Mouse (Mus musculus) neutrophil, adult 5-6 weeks (primary cell): Measurements from ENCODE around the gene Mycbp2. TPM values are rescaled to one million over a fixed set of nuclear protein-coding genes. Genes with fewer than 3 reads are reported as not detected.

Source experiments
- ATAC-seq: fragments of 151-379, 151-347 bp; 2 replicates; pipeline ENCODE4 v1.8.0; 2017; ENCODE audit warnings: mild to moderate bottlenecking, moderate TSS enrichment; ENCODE audit not compliant: insufficient number of reproducible peaks, poor library complexity, low FRiP score, severe bottlenecking; ENCODE audit errors: extremely low read depth
- total RNA-seq: library from RNA; stranded (forward); fragments of 200-1000 nt; gene quantifications from 2 replicates; pipeline ENCODE4 v1.2.3, GENCODE M21; 2017

Mycbp2 gene
- 161 and 166 TPM in 2 replicates for total RNA-seq

DNA sequence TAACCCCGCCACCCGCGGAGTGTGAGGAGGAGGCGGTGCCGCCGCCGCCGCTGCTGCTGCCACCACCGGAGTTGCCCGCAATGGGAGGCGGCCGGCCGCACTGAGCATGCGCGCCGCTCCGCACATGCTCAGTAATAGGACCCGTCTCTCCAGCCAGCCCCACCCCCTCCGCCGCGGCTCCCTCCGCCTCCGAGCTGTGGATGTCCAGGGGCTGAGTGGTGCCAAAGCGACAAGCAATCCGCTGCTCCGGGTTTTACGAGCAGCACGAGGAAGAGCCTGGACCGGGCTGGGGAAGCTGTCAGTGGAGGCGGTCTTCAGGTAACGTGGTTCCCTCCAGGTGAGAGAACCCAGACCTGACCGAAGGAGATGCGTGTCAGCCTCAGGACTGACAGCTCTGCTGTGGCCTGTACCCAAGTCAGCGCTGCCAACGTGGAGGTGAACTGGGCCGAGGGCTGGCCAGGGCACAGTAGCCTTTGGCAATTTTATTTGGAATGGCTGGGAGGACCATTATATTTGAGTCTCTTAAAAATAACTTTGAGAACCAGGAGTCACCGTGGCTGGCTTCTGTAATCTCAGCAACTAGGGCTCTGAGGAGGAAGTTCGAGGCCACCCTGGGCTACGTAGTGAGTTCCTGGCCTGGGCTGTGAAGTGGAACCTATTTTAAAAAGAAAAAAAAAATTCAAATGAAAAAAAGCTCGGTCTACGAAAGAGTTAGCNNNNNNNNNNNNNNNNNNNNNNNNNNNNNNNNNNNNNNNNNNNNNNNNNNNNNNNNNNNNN is at the start of gene Mycbp2:
Gene Mycbp2 (minus strand): TSS at position 86 of the 777 bp plus-strand sequence.
- ATAC-seq = peak; percentile 72

DNA sequence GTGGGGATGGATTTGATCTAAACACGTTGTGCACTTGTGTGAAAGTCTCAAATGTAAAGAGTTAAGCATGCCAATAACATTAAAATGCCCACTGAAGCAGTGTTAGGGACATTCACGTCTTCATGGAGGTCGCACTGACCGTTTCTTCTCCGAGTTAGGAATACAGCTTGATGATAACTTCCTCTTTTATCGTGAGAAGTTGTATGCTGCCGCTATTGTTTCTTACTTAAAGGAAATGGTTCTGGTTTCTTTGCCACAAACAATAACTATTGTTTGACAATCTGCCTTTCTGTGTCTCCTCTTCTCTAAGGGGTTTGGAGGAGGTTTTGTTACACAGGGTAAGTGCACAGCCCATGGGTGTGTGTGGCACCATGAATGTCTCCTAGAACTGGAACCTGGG is 45.8 kb upstream of the Mycbp2 start:
- ATAC-seq = no peak

DNA sequence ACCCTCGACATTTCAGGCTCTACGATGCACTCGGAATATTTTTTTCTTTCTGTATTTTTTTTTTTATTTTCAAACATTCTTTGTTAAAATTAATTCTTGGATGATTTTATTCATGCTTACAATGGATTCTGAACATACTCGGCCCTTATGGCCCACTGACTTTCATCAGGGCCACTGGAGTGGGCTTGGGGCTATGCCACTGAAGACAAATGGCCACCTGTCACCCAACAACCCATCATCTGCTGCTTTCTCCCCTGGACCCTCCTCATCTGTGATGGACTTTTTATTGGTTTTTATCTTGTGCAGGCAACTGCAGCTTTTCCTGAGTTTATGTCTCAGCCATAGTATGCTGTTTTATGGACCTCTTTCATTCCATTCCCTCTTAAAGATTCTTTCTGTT is 40.8 kb upstream of the Mycbp2 start:
- no peak for ATAC-seq

DNA sequence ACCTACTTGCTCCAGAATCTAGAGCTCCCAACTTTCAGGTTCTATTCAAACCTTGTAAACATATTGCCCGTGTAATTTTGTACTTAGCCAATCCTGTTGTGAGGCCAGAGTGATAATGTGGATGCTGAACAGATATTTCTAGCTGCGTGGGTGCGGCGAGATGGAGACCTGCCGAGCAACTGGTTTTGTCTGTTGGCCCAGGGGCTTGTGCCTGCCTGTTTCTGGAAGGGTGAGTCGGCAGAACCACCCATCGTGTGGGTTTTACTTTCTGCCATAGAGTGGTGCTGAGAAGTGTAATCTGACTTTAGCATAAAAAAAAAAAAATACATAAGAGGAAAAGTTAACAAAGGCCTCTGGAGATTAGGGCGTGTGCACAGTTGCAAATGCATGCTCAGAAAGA is 40.3 kb upstream of the Mycbp2 start:
- ATAC-seq = no peak

DNA sequence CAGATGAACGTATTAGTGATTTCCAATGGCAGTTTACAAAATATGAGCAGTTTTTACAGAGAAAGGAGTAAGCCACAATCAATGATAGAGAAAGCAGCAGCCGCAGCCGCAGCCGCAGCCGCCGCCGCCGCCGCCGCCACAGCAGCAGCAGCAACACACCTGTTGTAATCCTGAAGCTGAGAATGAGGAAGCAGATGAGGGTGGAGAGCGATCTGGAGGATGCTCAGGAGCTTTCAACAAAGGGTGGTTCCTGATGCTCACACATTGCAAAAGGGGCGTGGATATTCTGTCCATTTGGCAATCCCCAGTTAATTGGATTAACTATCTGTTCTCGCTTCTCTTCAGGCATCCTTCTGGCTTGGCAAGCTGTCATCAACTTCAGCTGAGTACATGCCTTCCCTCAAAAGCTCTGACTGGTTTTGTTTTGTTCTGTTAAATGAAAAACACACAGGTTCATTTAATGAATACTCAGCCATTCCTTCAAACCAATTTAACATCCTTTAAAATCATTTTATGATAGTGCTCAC is 38.5 kb upstream of the Mycbp2 start:
- ATAC-seq = 0 out of 2 replicates have a peak, but pooled peaks have one; percentile 39

DNA sequence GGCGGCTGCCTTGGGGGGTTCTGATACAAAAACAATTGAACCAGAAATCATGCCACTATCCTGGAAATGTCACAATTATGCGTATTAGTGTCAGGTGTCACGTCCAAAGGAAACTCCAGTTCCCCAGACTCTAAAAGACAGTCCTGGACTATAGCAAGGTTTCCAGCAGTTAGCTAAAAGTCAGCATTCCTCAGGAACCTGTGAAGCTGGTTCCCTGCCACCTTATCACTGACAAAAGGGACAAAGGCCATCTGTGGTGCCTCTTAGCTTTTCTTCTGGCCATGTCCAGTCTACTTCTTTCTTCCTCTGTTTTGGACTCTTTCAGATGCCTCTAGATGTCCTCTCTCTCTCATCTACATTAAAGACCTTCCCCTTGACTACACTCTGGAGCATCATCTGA is 32.1 kb upstream of the Mycbp2 start:
- ATAC-seq = no peak

DNA sequence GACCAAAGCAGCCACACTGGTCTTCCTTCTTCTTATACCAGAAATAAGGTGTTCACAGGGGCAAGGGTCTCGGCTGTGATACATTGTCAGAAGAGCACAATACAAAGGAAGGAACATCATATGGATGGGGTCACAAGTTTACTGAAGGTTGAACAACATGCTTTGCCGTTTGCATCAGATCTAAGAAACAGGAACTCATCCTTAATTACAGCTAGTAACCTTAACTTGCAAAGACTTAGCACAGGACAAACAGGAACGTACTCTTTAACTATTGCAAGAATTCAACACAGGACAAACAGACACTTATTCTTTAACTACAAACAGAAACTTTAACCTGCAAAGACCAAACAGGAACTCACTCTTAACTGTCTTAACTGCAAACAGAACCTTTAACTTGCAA is 30.2 kb upstream of the Mycbp2 start:
- peak; percentile 23; the same call in 1 of the 2 replicates for ATAC-seq

DNA sequence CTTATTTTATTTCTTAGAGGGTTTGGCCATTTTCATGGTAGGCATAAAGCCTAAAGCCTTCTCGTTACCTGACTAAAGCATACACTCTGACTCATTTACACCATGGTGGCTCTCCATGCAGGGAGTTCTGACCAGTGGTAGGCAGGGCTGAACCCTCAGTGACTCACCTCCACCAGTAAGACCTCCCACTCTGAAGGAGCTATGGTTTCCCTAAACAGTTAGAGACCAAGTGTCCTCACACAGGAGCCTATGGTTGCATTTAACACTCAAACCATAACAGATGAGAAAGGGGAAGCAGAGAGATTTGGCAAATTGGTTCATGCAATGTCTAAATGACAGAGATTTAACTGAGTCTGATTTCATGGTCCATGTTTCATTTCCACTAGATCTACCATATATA is 28.9 kb upstream of the Mycbp2 start:
- peak; percentile 36; the same call in 1 of the 2 replicates for ATAC-seq

DNA sequence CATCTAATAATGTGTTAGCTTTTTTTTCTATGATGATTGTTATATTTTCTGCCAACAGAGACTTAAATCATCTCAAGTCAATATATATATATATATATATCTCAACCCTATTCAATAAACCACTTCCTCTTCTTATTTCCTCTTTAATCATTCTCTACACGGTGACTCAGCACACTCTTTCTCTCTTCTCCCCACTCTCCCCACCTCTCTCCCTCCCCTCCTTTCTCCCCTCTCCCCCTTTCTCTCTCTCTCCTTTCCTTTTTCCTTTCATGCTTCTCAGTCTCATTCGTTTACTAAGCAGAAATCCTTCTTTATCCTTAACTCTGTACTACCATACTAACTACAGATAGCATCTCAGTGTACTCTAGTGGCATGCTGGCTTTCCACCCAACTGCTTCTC is 16.6 kb upstream of the Mycbp2 start:
- ATAC-seq = peak; percentile 78; the same call in 1 of the 2 replicates

DNA sequence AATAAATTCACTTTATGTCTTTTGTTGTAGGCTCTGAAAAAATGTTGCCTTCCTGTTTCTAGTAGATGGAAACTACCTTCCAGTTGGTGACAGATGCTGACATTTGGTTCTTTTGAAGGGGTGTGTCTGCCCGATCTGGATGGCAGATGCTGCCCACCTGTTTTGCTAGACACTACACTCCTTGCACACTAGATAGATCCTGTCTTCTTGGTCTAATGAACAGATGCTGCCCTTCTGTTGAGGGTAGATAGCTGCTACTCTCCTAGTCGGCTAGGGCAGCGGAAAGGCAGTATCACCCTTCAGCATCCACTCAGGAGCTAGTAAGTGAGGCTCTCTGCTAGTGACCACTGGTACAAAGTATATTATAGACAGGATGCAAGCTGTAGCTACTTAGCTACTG is 9.5 kb upstream of the Mycbp2 start:
- no peak for ATAC-seq

DNA sequence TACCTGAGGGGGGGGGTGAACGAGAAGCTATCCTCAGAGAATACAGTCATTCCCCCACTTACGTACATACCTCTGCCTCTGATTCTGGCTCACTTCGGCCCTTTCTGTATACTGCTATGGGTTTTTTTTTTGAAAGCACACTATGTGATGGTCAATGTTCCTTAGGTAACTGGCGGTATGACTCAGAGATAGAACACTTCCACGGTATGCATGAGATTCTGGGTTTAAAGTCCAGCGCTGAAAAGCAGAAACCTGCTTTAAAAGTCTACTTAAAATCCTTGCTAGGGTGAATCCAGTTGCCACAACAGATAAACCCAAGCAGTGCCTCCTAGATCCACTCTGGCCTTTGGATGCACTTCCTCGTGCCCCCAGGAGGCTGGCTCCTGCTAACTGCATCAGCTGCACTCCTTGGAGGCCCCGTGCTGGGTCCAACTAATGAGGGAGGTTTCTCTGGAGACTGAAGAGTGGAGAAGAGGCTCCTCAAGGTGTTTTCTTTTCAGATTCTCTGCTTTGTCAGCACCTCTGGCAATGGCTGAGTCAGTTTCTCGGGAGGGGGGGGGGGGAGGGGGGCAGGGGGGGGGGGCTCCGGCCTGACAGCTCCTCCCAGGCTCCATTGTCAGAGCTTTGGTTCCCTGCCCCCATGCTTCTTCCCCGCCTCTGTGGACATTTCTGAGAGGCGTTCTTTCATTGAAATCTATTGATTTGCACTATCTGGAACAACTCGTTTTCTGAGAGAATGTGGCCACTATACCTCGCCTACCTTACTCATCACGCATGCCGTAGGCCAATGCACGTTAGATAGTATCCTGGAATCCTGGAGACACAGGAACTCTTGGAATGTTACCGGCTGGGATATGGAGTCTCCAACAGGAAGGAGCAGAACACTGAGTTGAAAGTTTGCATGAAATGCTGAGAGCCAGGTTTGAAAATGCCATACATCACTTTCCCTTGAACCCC is 8.1 kb upstream of the Mycbp2 start:
- no peak for ATAC-seq

DNA sequence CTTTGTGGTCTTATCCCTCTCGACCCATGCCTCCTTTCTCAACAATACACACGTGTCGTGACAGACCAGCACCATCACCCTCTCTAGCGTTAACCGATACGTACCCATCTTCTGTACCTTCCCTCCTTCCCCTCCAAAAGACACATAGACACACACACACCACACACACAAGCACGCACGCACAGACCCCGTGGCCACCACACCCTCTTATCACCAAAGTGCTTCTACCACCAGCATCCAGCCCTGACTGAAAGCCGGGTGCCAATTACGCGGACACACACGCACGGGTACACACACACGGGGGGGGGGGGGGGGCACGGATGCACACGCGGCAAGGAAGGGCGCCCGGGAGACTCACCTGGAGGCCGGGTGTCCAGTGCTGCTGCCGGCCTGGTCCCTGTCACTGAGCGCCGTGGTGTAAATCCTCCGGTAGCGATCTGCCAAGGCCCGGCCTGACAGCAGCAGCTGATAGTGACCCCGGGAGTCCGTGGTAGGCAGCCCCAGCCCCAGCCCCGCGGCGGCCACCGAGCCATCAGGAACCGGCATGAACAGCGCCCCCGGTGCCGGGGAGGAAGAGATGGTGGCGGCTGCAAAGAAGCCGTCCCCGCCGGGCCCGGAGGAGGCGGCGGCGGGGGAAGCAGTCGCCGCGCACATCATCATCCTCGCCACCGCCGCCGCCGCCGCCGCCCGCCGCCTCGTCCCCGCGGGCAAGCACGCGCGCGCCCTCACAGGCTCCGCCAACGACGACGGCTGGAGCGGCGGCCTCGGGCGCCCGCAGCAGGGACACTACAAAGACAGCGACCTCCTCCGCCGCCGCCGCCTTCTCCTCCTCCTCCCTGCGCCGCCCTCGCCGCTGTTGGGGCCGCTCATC is 521 bp downstream of the Mycbp2 start:
- peak; percentile 18; the same call in 1 of the 2 replicates for ATAC-seq

DNA sequence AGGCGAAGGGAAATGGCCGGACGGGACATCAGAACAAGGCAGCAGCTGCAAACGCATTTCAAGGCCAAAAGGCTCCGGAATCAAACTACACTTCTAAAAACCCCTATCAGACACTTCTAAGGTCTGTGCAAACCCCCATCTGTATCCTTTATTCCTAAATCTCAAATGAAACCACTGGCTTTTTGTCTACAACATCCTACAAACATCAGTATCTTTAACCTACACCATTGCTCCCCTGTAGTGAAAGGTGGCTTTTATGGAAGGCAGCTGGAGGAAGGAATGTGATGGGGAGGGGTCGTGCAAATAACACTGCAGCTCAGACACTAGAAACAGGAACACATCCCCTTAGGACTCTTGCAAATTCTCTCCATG is 1.1 kb downstream of the Mycbp2 start:
- ATAC-seq = no peak

DNA sequence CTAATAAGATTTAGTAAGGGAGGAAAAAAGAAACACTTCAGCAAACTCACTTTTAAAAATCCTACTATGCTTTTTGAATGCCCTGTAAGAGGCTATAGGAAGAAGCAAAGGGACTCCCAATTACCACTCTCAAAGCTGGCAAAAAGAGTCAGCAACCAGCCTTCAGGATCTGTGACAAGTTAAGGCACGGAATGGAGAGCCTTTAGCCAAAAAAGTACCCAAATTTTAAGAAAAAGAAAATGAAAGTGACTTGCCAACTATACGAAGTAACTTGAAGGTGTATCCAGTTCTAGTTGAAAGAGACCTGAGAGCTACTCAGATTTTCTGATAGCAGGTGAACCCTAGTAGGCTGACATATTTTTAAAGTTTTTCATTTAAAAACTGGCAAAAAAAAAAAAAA is 1.6 kb downstream of the Mycbp2 start:
- ATAC-seq = no peak

DNA sequence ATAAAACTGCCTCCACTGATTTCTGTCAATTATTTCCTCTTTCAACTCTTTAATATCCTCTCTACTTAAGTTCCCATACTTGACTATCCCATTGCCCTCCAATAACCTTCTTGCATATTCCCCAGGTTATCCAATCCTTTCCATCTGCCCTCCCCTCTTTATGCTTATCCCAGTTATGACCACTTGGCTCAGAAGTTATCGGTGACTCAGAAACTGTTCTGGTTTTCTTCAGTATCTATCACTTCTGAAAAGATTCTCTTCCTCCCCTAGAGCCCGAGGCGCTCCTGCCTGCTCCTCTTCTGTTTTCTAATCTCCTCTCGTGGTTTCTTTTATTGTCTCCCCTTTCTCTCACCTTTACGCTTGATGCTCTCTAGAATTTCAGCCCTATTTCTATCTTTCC is 2.8 kb downstream of the Mycbp2 start:
- ATAC-seq = no peak

DNA sequence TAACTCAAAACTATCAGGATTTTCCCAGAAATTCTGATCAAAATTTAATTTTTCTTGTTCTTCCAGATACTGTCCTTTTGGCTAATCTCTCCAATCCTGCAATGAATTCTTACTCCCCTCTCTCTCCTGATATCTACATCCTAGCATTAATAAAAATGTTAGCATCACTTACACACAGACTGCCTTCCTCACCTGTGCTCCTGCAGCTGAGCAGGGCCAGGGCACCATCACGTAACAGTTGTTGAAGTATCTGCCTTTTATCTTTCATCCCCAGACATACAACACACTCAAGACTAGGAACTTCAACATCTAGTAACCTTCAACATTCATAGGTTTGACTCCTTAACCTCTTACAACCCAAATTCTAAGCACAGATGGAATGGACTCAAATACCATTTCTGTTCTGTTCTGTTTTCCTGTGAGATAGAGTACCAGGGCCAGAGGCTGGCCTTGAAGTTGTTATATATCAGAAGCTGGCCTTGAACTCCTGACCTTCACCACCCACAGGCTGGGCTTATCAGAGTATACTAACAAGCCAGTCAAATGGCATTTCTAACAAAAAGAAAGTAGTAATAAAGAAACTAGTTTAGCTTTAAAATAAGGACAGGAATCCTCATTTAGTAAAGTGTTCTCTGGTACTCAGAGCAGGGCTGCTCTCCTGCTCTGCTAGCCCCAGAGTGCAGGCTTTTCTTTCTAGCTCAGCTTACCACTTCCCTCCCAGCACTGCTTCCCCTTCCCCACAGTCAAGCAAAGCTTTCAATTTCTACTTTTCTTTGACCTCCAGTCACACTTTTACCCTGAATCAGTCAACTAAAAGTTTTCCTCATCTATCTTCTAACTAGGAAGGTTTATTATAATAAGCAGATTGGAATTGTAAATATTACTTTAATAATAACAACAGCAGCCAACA is 5.0 kb downstream of the Mycbp2 start:
- ATAC-seq = no peak

DNA sequence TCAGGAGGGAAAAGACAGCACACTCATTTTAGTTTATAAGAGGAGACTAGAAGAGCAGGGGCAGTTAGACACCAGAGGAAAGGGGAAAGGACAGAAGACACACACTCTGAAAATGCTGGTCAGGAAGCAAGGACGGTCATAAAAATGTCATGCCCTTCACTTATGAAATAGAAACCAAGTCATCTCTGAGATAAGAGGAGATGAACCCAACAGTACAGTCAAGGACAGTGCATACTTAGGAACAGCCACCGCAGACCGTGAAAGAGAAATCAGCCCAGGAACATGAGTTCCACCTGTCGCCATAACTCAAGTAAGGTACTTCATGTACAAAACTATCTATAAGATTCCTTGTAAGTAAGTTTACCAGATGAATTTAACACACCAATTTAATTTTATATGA is 33.7 kb downstream of the Mycbp2 start:
- no peak for ATAC-seq

DNA sequence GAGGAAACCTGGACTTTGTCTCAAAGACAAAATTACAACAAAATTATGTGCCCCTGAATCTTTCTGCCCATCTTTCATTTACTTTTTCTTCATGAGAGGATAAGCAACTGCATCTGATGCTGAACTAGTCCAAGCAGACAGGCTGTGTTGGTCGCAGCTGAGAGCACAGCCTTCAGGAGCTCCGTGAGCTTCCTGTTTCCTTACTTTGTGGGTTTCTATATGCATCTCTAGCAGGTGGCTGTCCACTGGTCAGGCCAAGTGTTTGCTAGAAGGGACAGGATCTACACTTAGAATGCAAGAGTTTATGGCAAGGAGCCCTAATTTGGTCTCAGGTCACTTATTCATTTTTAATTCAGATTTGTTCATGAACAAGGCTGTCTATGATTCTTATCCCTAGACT is 50.4 kb downstream of the Mycbp2 start:
- no peak for ATAC-seq
